Mouse (Mus musculus) inflammation-experienced regulatory T-cells, adult 16 weeks (primary cell): ENCODE measurements around the gene Nat8f1. TPM values are rescaled to one million over a fixed set of nuclear protein-coding genes. Genes with fewer than 3 reads are reported as not detected.

Experiments used
- polyA plus RNA-seq: library from polyadenylated mRNA; unstranded; fragments of 100-300 nt; shearing (Covaris generic); gene quantifications from one replicate; pipeline ENCODE4 v1.2.1, GENCODE M21; 2017

The Nat8f1 gene
- polyA plus RNA-seq, result 13.8 TPM

GRCm38 (mm10) chr6:85915539-85916513 is at the start of gene Nat8f1:
TSS of gene Nat8f1 (minus strand) at chr6:85915687.

GRCm38 (mm10) chr6:85961101-85962091 is 45.9 kb upstream of the Nat8f1 start, which contains the start of gene Dusp11:
TSS of gene Dusp11 (minus strand) at chr6:85961667.

GRCm38 (mm10) chr6:85911587-85911986 is 3.9 kb downstream of the Nat8f1 start, which contains the start of gene Tprkb:
TSS of gene Tprkb (plus strand) at chr6:85911865.

GRCm38 (mm10) chr6:85904642-85905061 is 10.8 kb downstream of the Nat8f1 start, which contains the start of gene Nat8f4:
TSS of gene Nat8f4 (minus strand) at chr6:85904884.

GRCm38 (mm10) chr6:85869006-85869405 is 46.5 kb downstream of the Nat8f1 start, which contains the start of gene Nat8f2:
TSS of gene Nat8f2 (minus strand) at chr6:85869158.

Other genes with a start within 250 kb of the Nat8f1 start
- not detected for gene Nat8f7, start 202.5 kb downstream of the Nat8f1 start, polyA plus RNA-seq
- not detected for gene Nat8f3, start 149.9 kb downstream of the Nat8f1 start, polyA plus RNA-seq
- not detected for gene Nat8f6, start 94.7 kb downstream of the Nat8f1 start, polyA plus RNA-seq
- not detected for gene Nat8f5, start 94.7 kb downstream of the Nat8f1 start, polyA plus RNA-seq
- not detected for gene Nat8, start 83.6 kb downstream of the Nat8f1 start, polyA plus RNA-seq
- gene Nat8f2, start 46.5 kb downstream of the Nat8f1 start, polyA plus RNA-seq, result not detected
- gene Nat8f4, start 10.8 kb downstream of the Nat8f1 start, polyA plus RNA-seq, result 10.0 TPM
- 48.2 TPM for gene Tprkb, start 3.8 kb downstream of the Nat8f1 start, polyA plus RNA-seq
- gene Dusp11, start 46.0 kb upstream of the Nat8f1 start, polyA plus RNA-seq, result 195 TPM
- not detected for gene Figla, start 100.5 kb upstream of the Nat8f1 start, polyA plus RNA-seq
- not detected for gene Add2, start 113.0 kb upstream of the Nat8f1 start, polyA plus RNA-seq